16 mouse cellular contexts compared by ENCODE assay signal in the genomic region with DNA sequence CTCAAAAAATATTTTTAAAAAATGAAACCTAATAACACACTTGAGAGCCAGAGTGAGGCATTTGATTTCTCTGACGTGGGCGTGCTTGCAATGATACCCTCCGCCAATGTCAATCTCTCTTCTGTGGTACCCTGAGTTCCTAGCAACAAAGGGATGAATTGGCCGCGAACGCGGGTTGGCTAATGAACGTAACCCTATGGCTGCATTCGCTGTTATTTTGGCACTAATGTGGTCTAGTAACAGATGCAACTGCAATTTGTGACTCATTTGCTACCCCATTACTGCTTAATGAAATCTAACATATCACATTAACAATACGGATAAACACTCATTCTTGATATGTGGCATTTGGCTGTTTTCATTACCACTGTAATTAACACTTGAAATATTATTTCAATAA.
DNase-seq lines count a peak whose midpoint lies in the region; ATAC-seq and TF ChIP-seq lines count a peak whose summit lies in the region.
"Had no signal": no experiment of that assay in that cellular context is flagged by ENCODE, and none has a peak within 500 bp of the region (broad histone marks: within the 10 kb centered on the region; RNA-seq: fewer than 3 reads in every experiment).

No protein-coding gene starts in this region.

- H3K4me1 ChIP-seq in forebrain, postnatal 0 days (ENCODE audit: insufficient read depth), result no peaks in the 10 kb centered on the region
- H3K4me1 ChIP-seq in midbrain, postnatal 0 days (ENCODE audit: insufficient read depth, low read length), result peaks cover 4% of the 10 kb centered on the region; the same call in 1 of the 2 replicates
- H3K4me1 ChIP-seq: heart, embryonic 13.5 days had no signal

- no peaks in the 10 kb centered on the region for H3K27me3 ChIP-seq in forebrain, postnatal 0 days (ENCODE audit: insufficient read depth, low read length)
- H3K27me3 ChIP-seq in midbrain, postnatal 0 days (ENCODE audit: insufficient read depth, low read length), result no peaks in the 10 kb centered on the region
- H3K27me3 ChIP-seq: heart, embryonic 13.5 days; limb, embryonic 12.5 days had no signal

- ATAC-seq in forebrain, postnatal 0 days, result no peak
- no peak for ATAC-seq in midbrain, postnatal 0 days (ENCODE audit: low FRiP score)
- ATAC-seq: CD4-positive, CD25-positive, alpha-beta regulatory T cell, adult 4 months; lung, postnatal 0 days had no signal

- DNase-seq in left cerebral cortex, postnatal 4 days, result peak; percentile 17
- DNase-seq in left cerebral cortex, adult 18-20 months (ENCODE audit: low spot score in 2 of 2), result no peak
- peak; percentile 37 for DNase-seq in forebrain, postnatal 0 days
- DNase-seq in layer of hippocampus, adult 18-20 months (ENCODE audit: low spot score in 2 of 2), result peak; percentile 45 to 79
- peak; percentile 47 for DNase-seq in midbrain, postnatal 0 days (ENCODE audit: low spot score)
- DNase-seq in heart, postnatal 4 days, result no peak
- no peak for DNase-seq in spleen, adult 12 weeks (ENCODE audit: low spot score)
- DNase-seq: adrenal gland, postnatal 14 days; cerebellum, adult 9-11 months; kidney, adult 2 months; thymus, adult 18-20 months had no signal

- no peak overlapping the region for H3K27ac ChIP-seq in forebrain, postnatal 0 days (ENCODE audit: low read depth, low read length)
- no peak overlapping the region for H3K27ac ChIP-seq in midbrain, postnatal 0 days (ENCODE audit: low read depth, low read length)
- H3K27ac ChIP-seq: heart, embryonic 13.5 days; limb, embryonic 12.5 days; liver, embryonic 14.5 days had no signal

- H3K4me2 ChIP-seq in forebrain, postnatal 0 days (ENCODE audit: low read depth), result no peak overlapping the region
- H3K4me2 ChIP-seq in midbrain, postnatal 0 days (ENCODE audit: low read depth, low read length, poor library complexity, severe bottlenecking), result no peak overlapping the region
- H3K4me2 ChIP-seq: heart, embryonic 13.5 days; limb, embryonic 12.5 days had no signal

- WGBS in forebrain, postnatal 0 days, result 34% methylated on average over 10 of the region's 10 CpGs
- WGBS in midbrain, postnatal 0 days, result 74% methylated on average over 10 of the region's 10 CpGs

- no peak overlapping the region for H3K9ac ChIP-seq in forebrain, postnatal 0 days
- no peak overlapping the region for H3K9ac ChIP-seq in midbrain, postnatal 0 days (replicated peaks; ENCODE audit: low read length, poor library complexity, severe bottlenecking)
- H3K9ac ChIP-seq: heart, embryonic 13.5 days; limb, embryonic 12.5 days; liver, embryonic 14.5 days had no signal

- intact Hi-C loops in left cerebral cortex, postnatal 4 days (cut with DNase I), result no loop called here

- no peaks in the 10 kb centered on the region for H3K9me3 ChIP-seq in forebrain, postnatal 0 days (ENCODE audit: low read length)
- no peaks in the 10 kb centered on the region for H3K9me3 ChIP-seq in midbrain, postnatal 0 days (ENCODE audit: low read length)
- H3K9me3 ChIP-seq: heart, embryonic 13.5 days; limb, embryonic 12.5 days had no signal

- no peak overlapping the region for H3K4me3 ChIP-seq in forebrain, postnatal 0 days (ENCODE audit: low read depth, low read length)
- no peak overlapping the region for H3K4me3 ChIP-seq in midbrain, postnatal 0 days (ENCODE audit: low read depth, low read length)
- H3K4me3 ChIP-seq: heart, embryonic 13.5 days; limb, embryonic 12.5 days had no signal

- TF ChIP-seq CTCF in forebrain, postnatal 0 days (IDR thresholded peaks at IDR 0.05; ENCODE audit: low read depth), result no peak
- TF ChIP-seq CTCF in midbrain, postnatal 0 days (IDR thresholded peaks at IDR 0.05), result no peak

- H3K36me3 ChIP-seq in forebrain, postnatal 0 days (ENCODE audit: insufficient read depth), result 0 out of 2 replicates have a peak, but pooled peaks cover 4% of the 10 kb centered on the region
- no peaks in the 10 kb centered on the region for H3K36me3 ChIP-seq in midbrain, postnatal 0 days (ENCODE audit: insufficient read depth, low read length)
- H3K36me3 ChIP-seq: limb, embryonic 12.5 days had no signal

Comparison
In these comparisons a context has a peak if more than half of its experiments do, and no peak if none do; other contexts are left out.
1. DNase-seq: peak in left cerebral cortex, postnatal 4 days (single experiment), forebrain, postnatal 0 days (single experiment), layer of hippocampus, adult 18-20 months (2 of 2) and midbrain, postnatal 0 days (single experiment); none in left cerebral cortex, adult 18-20 months (0 of 2), heart, postnatal 4 days (single experiment) and spleen, adult 12 weeks (single experiment).